Mouse (Mus musculus): Measurements from ENCODE around the gene Pbx1. TPM values are rescaled to one million over a fixed set of nuclear protein-coding genes. Genes with fewer than 3 reads are reported as not detected.
A peak's percentile ranks its signal among the peaks of the same experiment; 100 is the strongest.

Pbx1 gene
- polyA plus RNA-seq, 1 experiment from 2014 or later: 34.4 TPM

DNA sequence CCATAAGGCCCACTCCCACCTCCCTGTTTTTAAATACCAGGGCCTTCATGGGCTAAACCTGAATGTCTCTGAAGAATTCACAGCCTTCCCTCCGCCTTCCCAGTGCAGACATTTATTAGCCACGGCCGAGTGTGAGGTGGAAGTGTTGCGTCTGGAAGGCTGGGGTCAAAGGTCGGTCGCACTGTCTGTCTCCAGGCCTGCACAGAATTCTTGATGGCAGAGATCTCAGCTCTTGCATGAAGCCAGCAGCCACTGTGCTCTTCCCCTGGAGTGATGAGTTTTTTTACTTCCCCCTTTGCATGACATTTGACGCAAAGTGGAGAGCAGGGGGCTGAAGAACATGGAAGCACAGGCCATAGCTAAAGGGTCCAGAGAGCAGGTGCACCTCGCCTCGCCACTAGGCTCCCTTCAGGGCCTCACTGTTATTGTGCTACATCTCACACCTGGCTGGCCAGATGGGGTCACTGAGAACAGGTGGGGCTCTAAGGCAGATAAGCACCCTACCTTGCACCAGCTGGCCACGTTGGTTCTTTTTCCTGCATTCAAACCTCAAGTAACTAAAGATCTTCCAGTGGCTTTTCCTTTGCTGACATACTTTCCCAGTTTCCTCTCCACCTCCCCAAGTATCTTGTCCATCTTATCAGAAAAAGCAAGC lies 143.1 kb downstream of the Pbx1 start:
- ATAC-seq (ENCODE audit: low read depth): no peak
- no peaks in the 10 kb centered on the region for H3K9me3 ChIP-seq
- 41% methylated on average over 10 of the region's 10 CpGs for WGBS
- H3K27ac ChIP-seq (replicated peaks): peak overlapping the region; percentile 75
- H3K4me2 ChIP-seq: no peak overlapping the region
- H3K36me3 ChIP-seq: no peaks in the 10 kb centered on the region
- H3K9ac ChIP-seq: peak overlapping the region; percentile 61
- no peaks in the 10 kb centered on the region for H3K27me3 ChIP-seq
- no peak overlapping the region for H3K4me3 ChIP-seq
- peaks cover 88% of the 10 kb centered on the region for H3K4me1 ChIP-seq (replicated peaks)

DNA sequence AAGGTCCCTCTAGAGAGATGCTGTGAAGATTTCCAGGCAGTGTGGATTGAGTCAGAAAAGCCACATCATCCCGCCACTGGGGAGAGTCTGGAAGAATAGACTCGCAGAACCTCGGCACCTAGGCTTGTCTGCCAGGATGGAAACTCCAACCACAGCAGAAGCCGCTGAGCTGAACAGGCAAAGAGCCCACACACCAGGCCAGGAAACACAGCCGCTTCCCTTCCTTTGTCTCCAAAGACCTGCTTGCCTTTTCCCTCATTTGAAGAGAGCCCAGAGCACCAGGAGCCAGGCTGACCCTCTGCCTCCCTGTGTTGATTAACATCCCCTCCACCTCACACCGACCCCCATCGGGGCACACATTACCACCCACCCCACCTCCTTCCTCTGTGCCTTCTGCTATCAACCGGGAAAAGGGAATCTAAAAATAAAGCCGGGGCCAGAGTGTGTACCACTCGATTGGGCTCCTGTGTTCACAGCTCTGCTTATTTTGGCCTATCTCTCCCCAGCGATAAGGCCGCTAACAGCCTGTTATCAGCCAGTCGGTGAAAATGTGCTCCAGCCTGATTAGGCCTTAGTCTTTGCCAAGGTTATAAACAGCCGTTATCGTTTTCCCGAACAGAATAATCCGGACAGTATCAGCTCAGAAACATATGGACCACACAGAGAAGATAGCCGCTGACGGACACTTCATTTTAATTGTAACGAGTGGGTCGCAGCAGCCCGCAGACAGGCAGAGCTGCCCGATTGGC lies 144.1 kb downstream of the Pbx1 start:
- 15% methylated on average over 23 of the region's 23 CpGs for WGBS

DNA sequence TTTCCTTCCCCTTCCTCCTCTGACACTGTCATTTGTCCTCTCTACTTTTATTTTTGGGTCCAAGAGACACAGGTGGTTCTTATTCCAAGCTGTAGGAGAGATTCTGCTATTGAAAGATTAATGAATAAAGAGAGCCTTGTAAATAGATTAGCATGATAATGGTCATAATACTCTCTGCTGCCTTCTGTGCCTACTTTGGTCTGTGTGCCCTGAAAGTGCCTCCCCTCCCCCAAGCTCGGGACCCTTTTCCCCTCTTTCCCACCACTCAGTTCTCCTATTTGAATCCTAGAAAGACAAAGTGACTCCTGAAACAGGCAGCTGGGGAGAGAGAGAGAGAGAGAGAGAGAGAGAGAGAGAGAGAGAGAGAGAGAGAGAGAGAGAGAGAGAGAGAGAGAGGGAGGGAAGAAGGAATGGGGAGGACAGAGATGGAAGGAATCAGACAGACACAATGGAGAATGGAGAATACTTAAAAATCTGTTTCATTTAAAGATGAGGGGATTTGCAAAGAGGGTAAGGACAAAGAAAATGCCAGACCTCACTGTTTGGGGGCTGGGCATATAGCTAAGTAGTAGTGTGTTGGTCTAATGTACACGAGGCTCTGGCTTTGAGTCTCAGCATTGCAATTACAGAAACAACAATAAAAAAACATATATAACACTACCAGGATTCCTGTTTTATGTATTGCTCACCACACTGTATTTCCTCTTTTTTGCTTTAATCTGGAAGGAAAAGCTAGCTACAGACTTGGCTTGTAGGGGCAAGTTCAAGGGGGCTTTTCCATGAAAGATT lies 145.0 kb downstream of the Pbx1 start:
- peak overlapping the region; percentile 61; the same call in 1 of the 2 replicates for H3K9ac ChIP-seq
- 17% methylated on average over 2 of the region's 2 CpGs for WGBS

More for the DNA sequence above, 144.1 kb downstream of the Pbx1 start:
- Histone ChIP-seq H3K27me3 (no peaks in the 10 kb centered on the region), H3K36me3 (no peaks in the 10 kb centered on the region), H3K9me3 (no peaks in the 10 kb centered on the region), H3K9ac (peak overlapping the region; percentile 61), H3K4me2 (peak overlapping the region; percentile 16), H3K27ac (replicated peaks) (peak overlapping the region; percentile 75), H3K4me1 (replicated peaks) (peaks cover 97% of the 10 kb centered on the region), H3K4me3 (no peak overlapping the region)
- ATAC-seq (ENCODE audit: low read depth): peak; percentile 27

DNA sequence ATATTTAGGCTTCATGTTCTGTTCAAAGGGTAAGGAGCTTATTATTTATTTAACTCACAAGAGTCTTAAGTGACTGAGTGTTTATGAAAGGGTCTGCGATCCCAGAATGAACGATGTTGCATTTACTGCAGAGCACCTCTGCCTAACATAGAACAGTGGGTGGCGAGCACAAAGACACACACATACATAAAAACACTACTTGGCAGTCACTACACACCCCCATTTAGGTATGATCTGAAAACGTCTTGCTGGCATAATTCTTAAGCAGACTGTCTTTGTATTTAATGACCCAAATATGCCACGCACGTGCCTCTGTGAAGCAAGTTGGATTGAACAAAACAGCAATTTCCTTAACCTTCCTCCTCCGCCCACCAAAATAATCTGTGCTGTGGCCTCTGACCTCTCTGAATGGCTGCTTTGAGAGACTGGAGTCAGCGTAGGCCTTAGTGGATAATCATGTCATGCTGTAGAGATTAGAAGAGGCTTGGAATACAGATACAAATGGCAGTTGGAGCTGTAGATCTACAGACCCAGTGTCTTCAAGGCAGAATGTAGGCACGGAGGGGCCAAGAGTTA lies 147.4 kb downstream of the Pbx1 start:
- H3K36me3 ChIP-seq: no peaks in the 10 kb centered on the region
- ATAC-seq (ENCODE audit: low read depth): no peak
- H3K4me1 ChIP-seq (replicated peaks): peaks cover 66% of the 10 kb centered on the region
- 25% methylated on average over 9 of the region's 9 CpGs for WGBS
- no peak overlapping the region for H3K9ac ChIP-seq
- no peaks in the 10 kb centered on the region for H3K27me3 ChIP-seq
- no peak overlapping the region for H3K4me2 ChIP-seq
- no peaks in the 10 kb centered on the region for H3K9me3 ChIP-seq
- no peak overlapping the region for H3K4me3 ChIP-seq
- H3K27ac ChIP-seq (replicated peaks): peak overlapping the region; percentile 54

More for the DNA sequence above, 145.0 kb downstream of the Pbx1 start:
- H3K4me3 ChIP-seq: no peak overlapping the region
- H3K4me1 ChIP-seq (replicated peaks): peaks cover 90% of the 10 kb centered on the region
- peak overlapping the region; percentile 75 for H3K27ac ChIP-seq (replicated peaks)
- H3K27me3 ChIP-seq: no peaks in the 10 kb centered on the region
- no peaks in the 10 kb centered on the region for H3K36me3 ChIP-seq
- H3K9me3 ChIP-seq: no peaks in the 10 kb centered on the region
- H3K4me2 ChIP-seq: no peak overlapping the region
- no peak for ATAC-seq (ENCODE audit: low read depth)

DNA sequence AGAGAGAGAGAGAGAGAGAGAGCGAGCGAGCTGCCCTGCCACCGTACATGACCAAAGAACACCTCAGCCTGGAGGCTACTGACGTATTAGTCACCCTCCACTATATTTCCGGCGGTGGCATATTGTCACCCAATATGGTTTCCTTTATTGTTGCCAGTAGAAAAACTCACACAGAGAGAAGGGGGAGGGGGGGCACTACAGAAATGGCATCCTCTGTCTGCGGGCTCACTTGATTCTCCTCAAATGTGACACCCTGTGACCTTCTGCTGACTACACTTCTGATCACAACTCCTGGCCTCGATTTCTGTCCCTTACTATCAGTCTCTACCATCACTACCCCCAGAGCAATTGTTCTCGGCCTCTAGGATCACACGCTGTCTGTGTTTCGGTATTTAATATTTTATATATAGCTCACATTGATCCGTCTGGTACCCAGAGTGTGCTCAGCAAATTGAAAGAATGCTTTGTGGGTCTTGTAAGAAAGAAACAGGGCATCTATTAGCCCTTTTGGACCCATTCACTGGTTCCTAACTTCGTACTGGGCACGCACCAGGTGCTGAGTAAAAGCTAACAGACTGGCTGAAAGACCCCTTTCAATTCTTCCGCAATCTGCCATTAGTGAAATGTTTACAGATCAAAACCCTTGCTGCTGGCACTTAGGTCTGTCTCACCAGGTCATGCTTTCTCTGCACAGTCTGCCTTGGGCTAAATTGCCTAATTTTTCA lies 148.1 kb downstream of the Pbx1 start:
- Histone ChIP-seq H3K9ac (no peak overlapping the region), H3K4me1 (replicated peaks) (peaks cover 60% of the 10 kb centered on the region), H3K4me3 (no peak overlapping the region), H3K9me3 (no peaks in the 10 kb centered on the region), H3K4me2 (no peak overlapping the region), H3K36me3 (no peaks in the 10 kb centered on the region), H3K27me3 (no peaks in the 10 kb centered on the region), H3K27ac (replicated peaks) (peak overlapping the region; percentile 54)
- WGBS: 34% methylated on average over 15 of the region's 15 CpGs
- ATAC-seq (ENCODE audit: low read depth): no peak

DNA sequence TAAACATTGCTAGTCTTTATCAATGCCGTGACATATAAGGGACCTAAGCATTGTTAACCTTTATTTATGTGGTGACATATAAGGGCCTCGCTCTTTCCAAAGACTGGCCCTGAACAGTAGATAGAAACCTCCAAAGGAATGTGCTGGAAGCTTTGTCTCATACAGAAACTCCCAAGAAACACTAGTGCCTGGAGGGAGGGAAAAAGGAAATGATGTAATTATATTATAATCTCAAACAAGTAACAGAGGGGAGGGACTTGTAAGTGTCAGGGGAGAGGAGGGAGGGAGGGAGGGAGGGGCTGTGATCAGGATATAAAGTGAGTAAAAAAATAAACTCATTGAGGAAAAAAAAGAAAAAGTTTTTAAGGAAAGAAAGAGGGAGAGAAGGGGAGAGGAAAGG lies 148.6 kb downstream of the Pbx1 start:
- no peak overlapping the region for H3K27ac ChIP-seq (replicated peaks)
- H3K9me3 ChIP-seq: no peaks in the 10 kb centered on the region

DNA sequence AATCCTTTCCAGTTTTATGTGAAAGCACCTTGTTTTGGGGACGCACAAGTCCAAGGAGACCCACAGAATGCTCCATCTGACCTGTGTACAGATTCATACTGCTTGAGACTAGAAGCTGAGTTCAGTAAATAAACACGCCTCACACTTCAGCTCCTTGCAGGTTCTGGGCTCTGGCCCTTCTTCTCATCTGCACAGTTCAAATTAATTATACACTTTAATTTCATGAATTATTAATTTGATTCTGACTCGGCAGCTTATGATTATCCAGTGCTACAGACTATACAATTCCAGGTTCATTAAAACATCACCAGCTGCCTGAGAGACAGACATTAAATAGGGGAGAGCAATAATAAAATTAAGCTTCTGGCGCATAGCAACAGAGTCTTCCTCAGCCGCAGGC lies 156.4 kb downstream of the Pbx1 start:
- Histone ChIP-seq H3K4me3 (no peak overlapping the region), H3K9ac (no peak overlapping the region), H3K27me3 (no peaks in the 10 kb centered on the region), H3K27ac (replicated peaks) (peak overlapping the region; percentile 53; the same call in 1 of the 2 replicates), H3K36me3 (no peaks in the 10 kb centered on the region), H3K4me2 (no peak overlapping the region; the same call in 1 of the 2 replicates), H3K4me1 (replicated peaks) (peaks cover 31% of the 10 kb centered on the region), H3K9me3 (no peaks in the 10 kb centered on the region)
- WGBS: 38% methylated on average over 5 of the region's 5 CpGs
- ATAC-seq (ENCODE audit: low read depth): peak; percentile 77

More for the DNA sequence above, 148.6 kb downstream of the Pbx1 start:
- Histone ChIP-seq H3K36me3 (no peaks in the 10 kb centered on the region), H3K9ac (no peak overlapping the region), H3K27me3 (no peaks in the 10 kb centered on the region), H3K4me3 (no peak overlapping the region), H3K4me2 (no peak overlapping the region), H3K4me1 (replicated peaks) (peaks cover 54% of the 10 kb centered on the region)
- no peak for ATAC-seq (ENCODE audit: low read depth)
- WGBS: 52% methylated on average over 2 of the region's 2 CpGs

DNA sequence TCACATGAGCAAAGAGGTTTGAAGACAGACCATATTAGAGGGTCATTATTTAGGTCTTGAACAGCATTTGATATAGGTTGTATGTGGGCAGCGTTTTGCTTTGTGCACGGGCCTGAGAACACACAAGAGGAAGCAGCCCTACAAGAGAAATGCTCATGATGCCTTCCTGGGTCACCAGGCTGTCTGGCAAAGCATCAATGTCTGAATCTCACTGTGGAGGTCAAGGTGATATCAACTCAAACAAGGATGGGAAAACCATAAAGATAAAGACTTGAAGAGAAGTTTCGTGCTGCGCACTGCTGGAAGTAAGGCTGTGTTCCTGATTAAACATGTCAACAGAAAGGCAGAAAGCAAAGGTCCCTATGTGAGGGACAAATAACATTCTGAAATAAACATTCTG lies 157.8 kb downstream of the Pbx1 start:
- Histone ChIP-seq H3K27me3 (no peaks in the 10 kb centered on the region), H3K9me3 (no peaks in the 10 kb centered on the region), H3K27ac (replicated peaks) (no peak overlapping the region), H3K4me1 (replicated peaks) (peaks cover 42% of the 10 kb centered on the region), H3K4me2 (no peak overlapping the region), H3K4me3 (no peak overlapping the region), H3K9ac (no peak overlapping the region), H3K36me3 (no peaks in the 10 kb centered on the region)
- ATAC-seq (ENCODE audit: low read depth): no peak
- WGBS: 96% methylated on average over 4 of the region's 4 CpGs

DNA sequence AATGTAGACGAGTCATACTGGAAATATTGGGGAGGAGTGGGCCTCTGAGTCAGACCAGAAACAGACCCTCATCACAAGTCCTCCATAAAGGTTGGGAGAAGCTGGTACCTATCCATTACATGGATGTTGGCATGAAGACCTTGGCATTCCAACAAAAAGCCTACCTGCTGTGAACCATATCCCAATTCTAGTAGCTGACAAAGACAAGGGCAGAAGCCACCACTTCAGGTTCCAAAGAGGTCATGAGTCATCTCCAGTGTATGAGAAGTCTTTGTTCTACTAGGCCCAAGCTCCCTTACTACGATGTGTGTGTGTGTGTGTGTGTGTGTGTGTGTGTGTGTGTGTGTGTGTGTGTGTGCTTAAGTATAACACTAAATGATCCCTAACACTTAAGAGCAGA lies 160.0 kb downstream of the Pbx1 start:
- WGBS: 84% methylated on average over 2 of the region's 2 CpGs
- no peaks in the 10 kb centered on the region for H3K9me3 ChIP-seq
- no peak overlapping the region for H3K4me2 ChIP-seq
- H3K27me3 ChIP-seq: no peaks in the 10 kb centered on the region
- ATAC-seq (ENCODE audit: low read depth): no peak
- H3K4me3 ChIP-seq: no peak overlapping the region
- no peak overlapping the region for H3K9ac ChIP-seq
- H3K4me1 ChIP-seq (replicated peaks): peaks cover 52% of the 10 kb centered on the region
- H3K27ac ChIP-seq (replicated peaks): no peak overlapping the region
- no peaks in the 10 kb centered on the region for H3K36me3 ChIP-seq

DNA sequence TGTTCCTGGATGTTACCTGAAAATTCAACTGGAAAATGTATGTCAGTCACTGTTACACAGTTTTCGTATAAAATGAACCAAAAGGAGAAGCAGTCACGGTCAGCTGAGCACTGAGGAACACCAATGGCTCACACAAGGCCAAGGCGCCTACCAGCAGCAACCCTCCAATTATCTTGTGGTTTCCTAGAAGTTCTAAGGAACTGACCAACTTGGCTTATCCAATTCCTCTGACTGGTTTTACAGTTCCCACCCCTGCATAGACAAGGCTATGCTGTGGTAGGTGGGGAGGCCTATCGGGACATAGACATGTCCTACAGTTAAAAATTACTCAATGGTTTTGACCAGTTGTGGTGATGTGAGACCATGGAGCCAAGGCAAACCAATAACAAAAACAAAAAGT lies 160.9 kb downstream of the Pbx1 start:
- WGBS: 88% methylated on average over 4 of the region's 4 CpGs
- peaks cover 44% of the 10 kb centered on the region for H3K4me1 ChIP-seq (replicated peaks)

DNA sequence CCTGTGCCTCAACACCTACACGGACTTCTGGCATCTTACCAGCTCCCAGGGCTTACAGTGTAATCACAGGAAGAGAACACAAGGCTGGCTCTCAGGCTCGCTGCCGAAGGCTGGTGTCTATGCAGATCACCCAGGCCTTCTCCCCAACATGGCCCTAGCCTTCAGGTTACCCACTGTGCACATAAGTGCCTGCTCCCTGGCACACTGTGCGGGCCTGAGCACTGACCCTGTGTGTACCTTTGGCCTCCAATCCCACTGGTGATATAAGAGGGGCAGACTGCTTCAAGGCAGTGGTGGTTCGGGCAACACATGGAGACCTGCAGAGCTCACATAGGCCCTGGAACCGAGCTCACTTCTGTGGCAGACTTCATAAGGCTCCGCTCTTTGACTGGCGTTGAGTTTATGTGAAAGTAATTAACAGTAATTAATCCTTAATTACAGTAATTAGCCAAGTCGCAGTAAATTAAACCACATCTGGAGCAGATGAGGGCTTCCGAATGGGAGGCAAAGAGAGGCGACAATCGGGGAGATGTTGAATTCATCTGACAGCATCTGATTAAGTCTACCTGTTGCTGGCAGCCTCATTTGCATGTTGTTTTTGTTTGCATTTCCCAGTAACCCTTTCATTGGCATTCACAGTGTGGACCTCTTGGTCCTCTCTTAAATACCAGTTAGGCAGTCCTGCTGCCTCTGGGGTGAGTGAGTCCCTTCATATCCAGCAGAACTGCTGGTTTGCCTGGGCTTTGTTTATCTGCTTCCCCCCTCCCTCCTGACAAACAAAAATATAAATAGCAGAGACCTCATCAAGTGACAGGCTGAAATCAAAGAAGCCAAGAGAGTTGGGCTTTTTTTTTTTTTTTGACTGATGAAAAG lies 163.1 kb downstream of the Pbx1 start:
- H3K9ac ChIP-seq: no peak overlapping the region
- peaks cover 44% of the 10 kb centered on the region for H3K4me1 ChIP-seq (replicated peaks)
- H3K9me3 ChIP-seq: no peaks in the 10 kb centered on the region
- H3K4me3 ChIP-seq: no peak overlapping the region
- no peaks in the 10 kb centered on the region for H3K36me3 ChIP-seq
- H3K4me2 ChIP-seq: no peak overlapping the region
- no peak overlapping the region for H3K27ac ChIP-seq (replicated peaks)
- ATAC-seq (ENCODE audit: low read depth): peak; percentile 43
- H3K27me3 ChIP-seq: no peaks in the 10 kb centered on the region
- 55% methylated on average over 12 of the region's 12 CpGs for WGBS

More for the DNA sequence above, 160.9 kb downstream of the Pbx1 start:
- no peak overlapping the region for H3K4me2 ChIP-seq
- ATAC-seq (ENCODE audit: low read depth): no peak
- H3K4me3 ChIP-seq: no peak overlapping the region
- H3K27ac ChIP-seq (replicated peaks): no peak overlapping the region
- H3K9me3 ChIP-seq: no peaks in the 10 kb centered on the region
- no peaks in the 10 kb centered on the region for H3K27me3 ChIP-seq
- H3K9ac ChIP-seq: no peak overlapping the region
- no peaks in the 10 kb centered on the region for H3K36me3 ChIP-seq
